Comparison of ENCODE assay signal across 25 mouse cellular contexts in genomic region chr3:96979020-96979419, GRCm38 (mm10). TPM values are rescaled to one million over a fixed set of nuclear protein-coding genes. Genes with fewer than 3 reads are reported as not detected.
"Had no signal": no experiment of that assay in that cellular context is flagged by ENCODE, and none has a peak within 500 bp of the region (broad histone marks: within the 10 kb centered on the region; RNA-seq: fewer than 3 reads in every experiment).

No protein-coding gene starts in this region.

- H3K4me1 ChIP-seq: liver, embryonic 15.5 days; lung, embryonic 15.5 days; megakaryocyte, embryonic 14.5 days; midbrain, embryonic 13.5 days; neural tube, embryonic 12.5 days; neural tube, embryonic 15.5 days had no signal

- ATAC-seq: liver, postnatal 0 days; lung, postnatal 0 days; midbrain, embryonic 13.5 days had no signal

- H3K27ac ChIP-seq: liver, embryonic 15.5 days; lung, embryonic 15.5 days; macrophage; midbrain, embryonic 13.5 days; neural tube, embryonic 12.5 days; neural tube, embryonic 15.5 days had no signal

- H3K9me3 ChIP-seq: liver, embryonic 15.5 days; lung, embryonic 15.5 days; megakaryocyte, embryonic 14.5 days; midbrain, embryonic 13.5 days; neural tube, embryonic 12.5 days; neural tube, embryonic 15.5 days had no signal

- H3K4me2 ChIP-seq: liver, embryonic 15.5 days; lung, embryonic 15.5 days; midbrain, embryonic 11.5 days; midbrain, embryonic 13.5 days; neural tube, embryonic 12.5 days; neural tube, embryonic 15.5 days had no signal

- H3K9ac ChIP-seq: liver, embryonic 15.5 days; liver, postnatal 0 days; lung, embryonic 15.5 days; midbrain, embryonic 13.5 days; neural tube, embryonic 12.5 days; neural tube, embryonic 15.5 days had no signal

- H3K27me3 ChIP-seq: liver, embryonic 15.5 days; midbrain, embryonic 13.5 days; neural tube, embryonic 12.5 days; neural tube, embryonic 15.5 days had no signal

- DNase-seq: liver, postnatal 0 days; lung, adult 2 months; lung, postnatal 14 days; lung, postnatal 36 days; right cerebral cortex, adult 18-20 months; right cerebral cortex, postnatal 25 days; right cerebral cortex, postnatal 4 days; spleen, adult 18-20 months; thymus, adult 18-20 months; thymus, postnatal 14 days; thymus, postnatal 36 days had no signal

- H3K4me3 ChIP-seq: liver, embryonic 15.5 days; lung, embryonic 15.5 days; megakaryocyte, embryonic 14.5 days; midbrain, embryonic 13.5 days; neural tube, embryonic 12.5 days; neural tube, embryonic 15.5 days had no signal

- H3K36me3 ChIP-seq: liver, embryonic 15.5 days; lung, embryonic 15.5 days; midbrain, embryonic 13.5 days; neural tube, embryonic 12.5 days; neural tube, embryonic 15.5 days had no signal

RNA-seq across cellular contexts. Expression of gene Gja8, which starts 53.2 kb away (rescaled TPM):
- total RNA-seq: megakaryocyte progenitor cell, adult 5-6 weeks; monocyte, adult 5-6 weeks had no signal
- polyA plus RNA-seq: liver, embryonic 15.5 days; liver, postnatal 0 days; lung, adult 2 months; lung, postnatal 0 days; macrophage; midbrain, embryonic 11.5 days; midbrain, embryonic 13.5 days; small intestine, adult 2 months; stomach, embryonic 14.5 days; stomach, embryonic 16.5 days had no signal
